Mouse (Mus musculus): ENCODE results near the gene Zcwpw1.

Gene Zcwpw1

GRCm38 (mm10) chr5:137751988-137752387 lies 35.6 kb upstream of the Zcwpw1 start:
- in situ Hi-C loops (cut with MboI; ENCODE audit: low pct_unique_long_range_greater_than_20kb in 1 of 2, low sequenced_read_pairs in 2 of 2, unreplicated experiment in 1 of 2) = no loop called here

DNA sequence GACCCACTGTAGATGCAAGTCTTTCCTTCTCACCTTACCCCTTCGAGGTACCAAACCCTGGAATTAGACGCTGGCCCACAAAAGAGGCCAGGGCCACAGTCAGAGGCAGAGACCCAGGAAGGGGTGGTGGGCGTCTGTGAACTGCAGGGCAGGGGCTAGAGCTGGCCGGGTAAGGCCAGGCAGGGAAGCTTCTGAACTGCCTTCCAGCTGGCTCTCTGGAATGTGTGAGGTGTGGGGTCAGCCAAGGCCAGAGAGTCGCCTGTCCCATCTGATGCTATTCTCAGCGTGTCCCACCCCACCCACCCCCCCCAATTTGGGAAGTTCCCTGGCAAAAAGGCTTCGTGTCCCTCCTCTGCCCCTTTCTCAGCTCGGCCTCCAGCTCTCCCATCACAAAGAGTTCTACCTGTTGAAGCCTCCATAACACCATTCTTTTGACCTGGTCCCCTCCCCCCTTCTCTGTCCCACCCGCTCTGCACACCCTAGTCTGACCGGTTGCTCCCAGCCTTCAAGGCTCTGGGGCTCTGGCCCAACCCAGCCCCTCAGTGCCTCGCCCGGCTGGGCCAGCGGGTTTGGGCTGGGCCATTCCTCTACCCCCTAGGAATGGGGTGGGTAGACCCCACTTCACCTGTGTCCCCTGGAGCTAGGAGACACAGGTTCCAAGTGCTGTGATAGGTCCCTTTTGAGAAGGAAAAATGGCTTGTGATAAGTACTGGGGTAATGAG lies 34.3 kb upstream of the Zcwpw1 start:
- in situ Hi-C loops (cut with MboI; ENCODE audit: low pct_unique_long_range_greater_than_20kb in 1 of 2, low sequenced_read_pairs in 2 of 2, unreplicated experiment in 1 of 2) = no loop called here

DNA sequence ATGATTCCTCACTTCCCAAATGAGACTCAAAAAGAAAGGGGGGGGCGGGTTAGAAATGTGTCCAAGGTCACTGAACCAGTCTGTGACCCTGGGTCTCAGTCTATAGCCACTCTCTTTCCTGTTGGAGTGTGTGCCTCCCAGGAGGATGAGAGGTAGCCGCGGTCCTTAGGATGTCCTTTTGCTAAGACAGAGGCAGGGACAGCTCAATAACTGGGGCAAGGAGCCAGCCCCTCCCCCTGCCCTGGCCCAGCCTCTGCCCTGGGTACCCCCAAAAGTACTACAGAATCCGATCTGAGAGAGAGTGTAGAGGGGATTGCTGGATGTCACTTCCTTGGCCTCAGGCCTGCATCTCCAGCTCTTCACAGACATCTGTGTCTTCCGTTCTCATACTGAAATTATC lies 32.2 kb upstream of the Zcwpw1 start:
- in situ Hi-C loops (cut with MboI; ENCODE audit: low pct_unique_long_range_greater_than_20kb in 1 of 2, low sequenced_read_pairs in 2 of 2, unreplicated experiment in 1 of 2) = no loop called here

GRCm38 (mm10) chr5:137756106-137756505 lies 31.5 kb upstream of the Zcwpw1 start:
- in situ Hi-C loops (cut with MboI; ENCODE audit: low pct_unique_long_range_greater_than_20kb in 1 of 2, low sequenced_read_pairs in 2 of 2, unreplicated experiment in 1 of 2) = no loop called here

DNA sequence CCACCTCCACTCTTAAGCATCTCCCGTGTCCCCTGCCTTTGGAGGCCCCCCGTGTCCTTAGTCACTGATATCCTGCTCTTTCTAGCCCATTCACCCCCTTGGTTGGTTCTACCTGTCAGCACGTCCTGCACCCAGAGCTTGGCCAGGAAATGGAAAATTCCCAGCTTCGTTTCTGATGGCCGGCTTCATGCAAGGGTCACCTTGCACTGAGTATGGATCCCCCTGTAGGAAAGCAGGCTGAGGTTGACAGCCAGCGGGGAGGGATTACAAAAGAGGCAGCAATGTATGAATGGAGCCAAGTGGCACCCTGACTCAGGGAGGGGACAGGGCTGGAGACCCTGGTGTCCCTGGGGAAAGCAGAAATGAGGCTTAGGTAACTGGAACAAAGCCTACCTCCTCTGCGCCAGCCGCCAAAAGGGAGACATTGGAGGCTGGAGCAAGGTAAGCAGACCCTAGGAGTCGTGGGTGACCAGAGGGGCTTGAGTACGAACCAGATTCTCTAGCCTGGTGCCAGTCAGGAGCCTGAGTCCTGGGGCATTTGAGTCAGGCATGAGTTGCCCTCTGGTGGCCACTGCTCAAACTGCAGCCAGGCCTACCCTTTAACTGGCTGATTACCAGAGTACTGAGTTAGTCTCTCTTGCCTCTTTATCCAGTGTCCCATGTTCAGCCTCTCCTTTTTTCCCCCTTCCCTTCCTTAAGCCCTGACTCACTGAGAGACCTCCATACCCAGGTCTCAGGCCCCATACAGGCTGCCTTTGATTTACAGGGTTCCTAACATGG lies 30.5 kb upstream of the Zcwpw1 start:
- in situ Hi-C loops (cut with MboI; ENCODE audit: low pct_unique_long_range_greater_than_20kb in 1 of 2, low sequenced_read_pairs in 2 of 2, unreplicated experiment in 1 of 2) = no loop called here

- in situ Hi-C loops (cut with MboI; ENCODE audit: low pct_unique_long_range_greater_than_20kb in 1 of 2, low sequenced_read_pairs in 2 of 2, unreplicated experiment in 1 of 2) = no loop called here
Observed at GRCm38 (mm10) chr5:137757887-137758286, 29.7 kb upstream of the Zcwpw1 start.

DNA sequence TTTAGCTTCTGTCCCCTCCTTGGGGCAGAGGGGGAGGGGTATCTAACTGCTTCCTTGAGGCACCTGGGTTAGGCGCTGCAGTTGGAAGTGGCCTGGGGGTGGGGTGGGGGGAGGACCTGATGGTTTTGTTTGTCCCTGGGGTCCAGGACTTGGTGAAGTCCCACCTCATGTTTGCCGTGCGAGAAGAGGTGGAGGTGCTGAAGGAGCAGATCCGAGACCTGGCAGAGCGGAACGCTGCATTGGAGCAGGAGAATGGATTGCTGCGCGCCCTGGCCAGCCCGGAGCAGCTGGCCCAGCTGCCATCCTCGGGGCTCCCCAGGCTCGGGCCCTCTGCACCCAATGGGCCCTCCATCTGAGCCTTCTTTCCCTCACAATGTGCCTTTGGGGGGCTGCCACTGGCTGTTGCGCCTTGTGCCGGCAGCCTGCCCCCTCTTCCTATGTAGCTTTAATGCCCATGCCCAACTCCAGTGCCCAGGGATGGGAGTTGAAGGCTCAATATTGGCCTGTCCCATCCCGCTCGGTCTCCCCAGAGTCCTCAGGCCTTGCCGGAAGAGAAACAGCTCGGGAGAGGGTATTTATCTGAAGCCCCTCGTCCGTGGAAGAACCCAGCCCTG lies 28.6 kb upstream of the Zcwpw1 start:
- in situ Hi-C loops (cut with MboI; ENCODE audit: low pct_unique_long_range_greater_than_20kb in 1 of 2, low sequenced_read_pairs in 2 of 2, unreplicated experiment in 1 of 2) = no loop called here

- in situ Hi-C loops (cut with MboI; ENCODE audit: low pct_unique_long_range_greater_than_20kb in 1 of 2, low sequenced_read_pairs in 2 of 2, unreplicated experiment in 1 of 2) = loop anchor here (5.0 kb wide), 1 partner anchor 108 kb away; no protein-coding TSS in a partner anchor
Observed at GRCm38 (mm10) chr5:137759971-137760412, 27.6 kb upstream of the Zcwpw1 start.

DNA sequence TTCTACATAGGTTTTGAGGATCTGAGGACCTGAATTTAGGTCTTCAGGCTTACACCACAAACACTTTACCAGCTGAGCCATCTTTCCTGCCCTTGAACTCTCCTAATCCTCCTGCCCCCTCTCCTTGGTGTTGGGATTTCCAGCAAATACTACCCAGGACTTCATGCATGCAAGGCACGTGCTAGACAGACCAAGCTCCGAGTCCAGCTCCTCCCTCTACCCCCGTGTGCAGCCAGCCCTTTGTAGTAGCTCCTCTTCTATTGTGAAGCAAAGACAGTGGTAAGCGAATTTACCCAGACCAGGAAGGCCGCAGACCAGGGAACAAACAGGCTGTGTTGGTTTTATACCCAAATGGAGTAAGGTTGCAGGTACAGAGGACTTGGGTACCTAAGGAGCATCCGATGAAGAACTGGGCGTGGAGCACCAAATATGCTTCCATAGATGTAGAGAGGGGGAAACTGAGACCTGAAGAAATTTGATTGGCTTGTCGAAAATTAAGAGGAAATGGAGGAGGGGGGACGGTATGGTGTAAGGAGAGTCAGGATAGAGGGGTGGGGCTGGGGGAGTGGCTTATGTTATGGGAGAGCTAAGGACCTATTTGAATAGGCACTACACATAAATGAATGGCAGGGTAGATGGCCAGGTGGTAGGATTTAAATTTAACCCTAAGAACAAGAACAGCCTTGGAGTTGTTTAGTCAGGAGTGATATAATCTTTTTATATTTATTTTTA lies 22.8 kb upstream of the Zcwpw1 start:
- in situ Hi-C loops (cut with MboI; ENCODE audit: low pct_unique_long_range_greater_than_20kb in 1 of 2, low sequenced_read_pairs in 2 of 2, unreplicated experiment in 1 of 2) = loop anchor here (5.0 kb wide), 1 partner anchor 112 kb away; no protein-coding TSS in a partner anchor

GRCm38 (mm10) chr5:137766270-137766669 lies 21.3 kb upstream of the Zcwpw1 start:
- in situ Hi-C loops (cut with MboI; ENCODE audit: low pct_unique_long_range_greater_than_20kb in 1 of 2, low sequenced_read_pairs in 2 of 2, unreplicated experiment in 1 of 2) = no loop called here

DNA sequence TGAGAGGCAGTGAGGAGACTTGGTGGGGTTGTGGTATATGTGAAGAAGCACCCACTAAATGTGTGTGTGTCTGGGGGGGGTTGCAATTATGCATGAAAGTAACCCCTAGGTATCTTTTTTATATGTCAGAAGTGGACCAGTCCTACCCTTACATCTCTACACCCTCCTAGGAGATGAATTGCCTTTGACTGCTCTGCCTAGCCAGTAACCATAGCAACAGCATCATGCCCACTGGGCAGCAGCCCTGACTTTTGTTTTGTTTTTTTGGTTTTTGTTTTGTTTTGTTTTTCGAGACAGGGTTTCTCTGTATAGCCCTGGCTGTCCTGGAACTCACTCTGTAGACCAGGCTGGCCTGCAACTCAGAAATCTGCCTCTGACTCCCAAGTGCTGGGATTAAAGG lies 19.1 kb upstream of the Zcwpw1 start:
- in situ Hi-C loops (cut with MboI; ENCODE audit: low pct_unique_long_range_greater_than_20kb in 1 of 2, low sequenced_read_pairs in 2 of 2, unreplicated experiment in 1 of 2) = no loop called here

GRCm38 (mm10) chr5:137770709-137771108 lies 16.9 kb upstream of the Zcwpw1 start:
- in situ Hi-C loops (cut with MboI; ENCODE audit: low pct_unique_long_range_greater_than_20kb in 1 of 2, low sequenced_read_pairs in 2 of 2, unreplicated experiment in 1 of 2) = no loop called here

- in situ Hi-C loops (cut with MboI; ENCODE audit: low pct_unique_long_range_greater_than_20kb in 1 of 2, low sequenced_read_pairs in 2 of 2, unreplicated experiment in 1 of 2) = no loop called here
Observed at GRCm38 (mm10) chr5:137772755-137773154, 14.8 kb upstream of the Zcwpw1 start.

- in situ Hi-C loops (cut with MboI; ENCODE audit: low pct_unique_long_range_greater_than_20kb in 1 of 2, low sequenced_read_pairs in 2 of 2, unreplicated experiment in 1 of 2) = no loop called here
Observed at GRCm38 (mm10) chr5:137775587-137776290, 11.9 kb upstream of the Zcwpw1 start.

DNA sequence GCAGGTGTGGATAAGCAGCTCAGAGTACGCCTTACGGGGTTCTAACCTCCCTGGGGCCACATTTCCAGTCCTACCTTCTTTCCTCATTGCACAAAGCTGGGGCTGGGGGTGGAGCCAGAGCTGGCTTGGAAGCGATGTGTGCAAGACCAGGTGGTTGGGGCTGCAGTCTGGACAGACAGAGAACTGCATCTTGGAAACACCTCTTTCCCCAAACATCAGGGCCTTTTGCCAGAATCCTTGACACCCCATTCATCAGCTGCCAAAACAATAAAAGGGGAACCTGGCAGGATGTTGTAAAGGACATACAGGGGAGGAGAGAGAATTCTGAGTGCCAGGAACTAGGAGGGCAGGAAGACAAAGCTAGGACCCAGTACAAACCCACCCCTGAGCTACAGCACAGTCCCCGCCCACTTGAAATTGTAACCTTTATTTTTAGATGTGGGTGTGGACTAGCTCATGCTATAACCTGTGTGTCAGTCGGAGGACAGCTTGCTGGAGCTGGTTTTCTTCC lies 11.1 kb upstream of the Zcwpw1 start:
- in situ Hi-C loops (cut with MboI; ENCODE audit: low pct_unique_long_range_greater_than_20kb in 1 of 2, low sequenced_read_pairs in 2 of 2, unreplicated experiment in 1 of 2) = no loop called here

GRCm38 (mm10) chr5:137777267-137777845 lies 10.2 kb upstream of the Zcwpw1 start:
- in situ Hi-C loops (cut with MboI; ENCODE audit: low pct_unique_long_range_greater_than_20kb in 1 of 2, low sequenced_read_pairs in 2 of 2, unreplicated experiment in 1 of 2) = no loop called here

DNA sequence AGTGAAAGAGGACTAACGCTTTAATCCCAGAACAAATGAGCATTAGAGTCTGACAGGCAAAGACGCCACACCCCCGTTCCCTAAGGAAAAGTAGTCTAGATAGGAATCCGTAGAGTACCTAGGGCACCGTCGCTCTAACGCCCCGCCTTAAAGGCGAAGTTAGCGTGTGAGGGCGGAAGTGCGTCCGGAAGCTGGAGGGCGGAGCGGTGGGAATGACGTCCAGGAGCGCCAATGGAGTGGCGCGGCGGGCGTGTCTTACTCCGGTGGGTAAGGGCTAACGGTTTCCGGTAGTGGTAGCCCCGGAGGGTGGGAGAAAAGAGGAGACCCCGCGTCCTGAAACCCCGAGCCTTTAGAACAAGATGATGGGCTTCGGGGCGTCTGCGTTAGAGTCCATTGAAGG lies 9.0 kb upstream of the Zcwpw1 start, which contains the start of gene Ppp1r35:
Ppp1r35 (plus strand) TSS at position 215 of the 400 bp plus-strand sequence.
- in situ Hi-C loops (cut with MboI; ENCODE audit: low pct_unique_long_range_greater_than_20kb in 1 of 2, low sequenced_read_pairs in 2 of 2, unreplicated experiment in 1 of 2) = no loop called here
